Mouse (Mus musculus): ENCODE measurements around the gene Pld4.
A peak's percentile ranks its signal among the peaks of the same experiment; 100 is the strongest.

The Pld4 gene

GRCm38 (mm10) chr12:112767036-112767890 is 6.8 kb downstream of the Pld4 start:
- DNase-seq (ENCODE audit: low spot score in 2 of 2) = no peak

GRCm38 (mm10) chr12:112768166-112768565 is 7.7 kb downstream of the Pld4 start:
- DNase-seq (ENCODE audit: low spot score in 2 of 2) = no peak

GRCm38 (mm10) chr12:112769031-112769430 is 8.6 kb downstream of the Pld4 start:
- no peak for DNase-seq (ENCODE audit: low spot score in 2 of 2)

- DNase-seq (ENCODE audit: low spot score in 2 of 2) = no peak
Observed at GRCm38 (mm10) chr12:112769751-112770150, 9.3 kb downstream of the Pld4 start.

- no peak for DNase-seq (ENCODE audit: low spot score in 2 of 2)
Observed at GRCm38 (mm10) chr12:112770396-112770795, 9.9 kb downstream of the Pld4 start.

- DNase-seq (ENCODE audit: low spot score in 2 of 2) = no peak
Observed at GRCm38 (mm10) chr12:112772306-112772705, 11.9 kb downstream of the Pld4 start.

- DNase-seq (ENCODE audit: low spot score in 2 of 2) = no peak
Observed at GRCm38 (mm10) chr12:112773366-112773765, 12.9 kb downstream of the Pld4 start.

GRCm38 (mm10) chr12:112774026-112774425 is 13.6 kb downstream of the Pld4 start:
- no peak for DNase-seq (ENCODE audit: low spot score in 2 of 2)

- no peak for DNase-seq (ENCODE audit: low spot score in 2 of 2)
Observed at GRCm38 (mm10) chr12:112774481-112774880, 14.0 kb downstream of the Pld4 start.

GRCm38 (mm10) chr12:112791026-112791425 is 30.6 kb downstream of the Pld4 start:
- DNase-seq (ENCODE audit: low spot score in 2 of 2) = no peak

- DNase-seq (ENCODE audit: low spot score in 2 of 2) = no peak
Observed at GRCm38 (mm10) chr12:112793601-112794355, 33.3 kb downstream of the Pld4 start.

GRCm38 (mm10) chr12:112794356-112794816 is 33.9 kb downstream of the Pld4 start:
- DNase-seq (ENCODE audit: low spot score in 2 of 2) = no peak

GRCm38 (mm10) chr12:112794998-112795397 is 34.5 kb downstream of the Pld4 start:
- no peak for DNase-seq (ENCODE audit: low spot score in 2 of 2)

GRCm38 (mm10) chr12:112795466-112796104 is 35.1 kb downstream of the Pld4 start:
- DNase-seq (ENCODE audit: low spot score in 2 of 2) = no peak

- DNase-seq (ENCODE audit: low spot score in 2 of 2) = no peak
Observed at GRCm38 (mm10) chr12:112796551-112797510, 36.4 kb downstream of the Pld4 start.

GRCm38 (mm10) chr12:112797672-112798331 is 37.3 kb downstream of the Pld4 start:
- no peak for DNase-seq (ENCODE audit: low spot score in 2 of 2)

GRCm38 (mm10) chr12:112798332-112798681 is 37.9 kb downstream of the Pld4 start:
- no peak for DNase-seq (ENCODE audit: low spot score in 2 of 2)

GRCm38 (mm10) chr12:112798716-112799115 is 38.3 kb downstream of the Pld4 start:
- no peak for DNase-seq (ENCODE audit: low spot score in 2 of 2)

GRCm38 (mm10) chr12:112799237-112799970 is 38.9 kb downstream of the Pld4 start:
- no peak for DNase-seq (ENCODE audit: low spot score in 2 of 2)

- DNase-seq (ENCODE audit: low spot score in 2 of 2) = peak; percentile 59
Observed at GRCm38 (mm10) chr12:112800476-112800875, 40.0 kb downstream of the Pld4 start.

All from frontal cortex, postnatal 25 days (tissue).